Mouse (Mus musculus) embryonic facial prominence, embryonic 13.5 days (tissue): ENCODE measurements around the gene Capzb. TPM values are rescaled to one million over a fixed set of nuclear protein-coding genes. Genes with fewer than 3 reads are reported as not detected.

Experiments used
- ATAC-seq: fragments of 200-750 bp; cut with Nextera tagmentation; 2 replicates; pipeline ENCODE4 v1.8.0; 2017; ENCODE audit warnings: low read depth; ENCODE audit not compliant: insufficient number of reproducible peaks, insufficient read depth, low FRiP score, low TSS enrichment
- H3K27ac ChIP-seq: fragments of 300-500 bp; sonication (generic); 2 replicates; pipeline ENCODE4 v1.5.1; 2015; ENCODE audit warnings: moderate library complexity, mild to moderate bottlenecking, inconsistent platforms
- H3K27me3 ChIP-seq: fragments of 300-500 bp; sonication (generic); 2 replicates; pipeline ENCODE4 v1.6.1; 2015; ENCODE audit warnings: mild to moderate bottlenecking, inconsistent platforms
- H3K36me3 ChIP-seq: fragments of 300-500 bp; sonication (generic); 2 replicates; pipeline ENCODE4 v1.6.1; 2015; ENCODE audit warnings: mild to moderate bottlenecking, inconsistent platforms
- H3K4me1 ChIP-seq: fragments of 300-500 bp; sonication (generic); 2 replicates; pipeline ENCODE4 v1.6.1; 2015; ENCODE audit warnings: inconsistent platforms
- H3K4me2 ChIP-seq: fragments of 300-500 bp; sonication (generic); 2 replicates; pipeline ENCODE4 v1.6.1; 2015; ENCODE audit warnings: moderate library complexity, mild to moderate bottlenecking, inconsistent platforms
- H3K4me3 ChIP-seq: fragments of 300-500 bp; sonication (generic); 2 replicates; pipeline ENCODE4 v1.5.1; 2015; ENCODE audit warnings: mild to moderate bottlenecking, inconsistent platforms
- H3K9ac ChIP-seq: fragments of 300-500 bp; sonication (generic); 2 replicates; pipeline ENCODE4 v1.6.1; 2015; ENCODE audit warnings: mild to moderate bottlenecking, inconsistent platforms
- H3K9me3 ChIP-seq: fragments of 300-500 bp; sonication (generic); 2 replicates; pipeline ENCODE4 v1.6.1; 2016; ENCODE audit warnings: inconsistent platforms
- WGBS: fragments of 180-500 bp; shearing (Covaris S2); methylation state at CpG from one replicate; pipeline ENCODE4 v1.1.7; 2015; ENCODE audit warnings: mixed read lengths; 5-methylcytosine and 5-hydroxymethylcytosine counted together
- polyA plus RNA-seq: library from polyadenylated mRNA; unstranded; fragments of >200 nt; fragmentation: Nextera tagmentation; extraction: Ambion mirVana; gene quantifications from 2 replicates; pipeline ENCODE4 v1.2.1, GENCODE M21; 2015

Gene Capzb
- polyA plus RNA-seq, 1 experiment from 2014 or later = 424 TPM

- Histone ChIP-seq H3K9ac (0 out of 2 replicates have a peak overlapping the region, but pooled peaks have one; percentile 44), H3K27ac (peak overlapping the region; percentile 98), H3K36me3 (peaks cover 53% of the 10 kb centered on the region), H3K27me3 (no peaks in the 10 kb centered on the region), H3K4me2 (peak overlapping the region; percentile 31), H3K4me1 (peaks cover 96% of the 10 kb centered on the region), H3K4me3 (no peak overlapping the region), H3K9me3 (no peaks in the 10 kb centered on the region)
- WGBS = 34% methylated on average over 6 of the region's 6 CpGs
- ATAC-seq = no peak; the same call in 1 of the 2 replicates
These were observed 66.1 kb downstream of the Capzb start for GRCm38 (mm10) chr4:139258621-139259301.

DNA sequence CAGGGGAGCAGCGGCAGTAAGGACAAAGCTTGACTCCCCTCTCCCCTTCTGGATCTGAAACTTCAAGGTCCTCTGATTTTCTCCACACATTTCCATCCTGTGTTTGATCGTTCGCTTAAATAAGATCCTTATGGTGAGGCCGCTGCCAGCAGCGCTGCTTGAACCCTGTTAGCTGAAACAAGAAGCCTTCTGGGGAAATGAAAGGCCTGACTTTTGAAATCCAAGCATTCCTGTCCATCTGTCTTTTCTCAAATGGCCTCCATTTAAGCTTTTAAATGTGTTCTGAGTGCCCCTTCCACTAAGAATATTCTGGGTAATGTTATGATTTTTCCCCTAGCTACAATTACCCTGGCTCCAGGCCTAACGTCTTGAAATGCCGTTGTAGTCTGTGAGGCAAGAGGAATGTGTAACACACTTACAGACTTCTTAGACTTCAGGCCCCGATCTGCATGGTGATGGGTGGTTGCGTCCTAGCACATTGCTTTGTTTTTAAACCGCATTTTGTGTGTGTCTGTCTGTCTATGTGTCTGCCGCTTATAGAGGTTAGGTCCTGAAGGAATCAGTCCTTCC is 66.7 kb downstream of the Capzb start:
- Histone ChIP-seq H3K27me3 (no peaks in the 10 kb centered on the region), H3K9ac (peak overlapping the region; percentile 44; the same call in 1 of the 2 replicates), H3K36me3 (peaks cover 59% of the 10 kb centered on the region), H3K9me3 (no peaks in the 10 kb centered on the region), H3K4me3 (no peak overlapping the region), H3K27ac (peak overlapping the region; percentile 98), H3K4me2 (peak overlapping the region; percentile 31), H3K4me1 (peaks cover 94% of the 10 kb centered on the region)
- ATAC-seq = peak; percentile 45
- 19% methylated on average over 11 of the region's 11 CpGs for WGBS

- Histone ChIP-seq H3K4me3 (no peak overlapping the region), H3K4me2 (no peak overlapping the region), H3K27ac (no peak overlapping the region), H3K9ac (no peak overlapping the region), H3K36me3 (peaks cover 67% of the 10 kb centered on the region), H3K9me3 (no peaks in the 10 kb centered on the region), H3K27me3 (no peaks in the 10 kb centered on the region), H3K4me1 (peaks cover 96% of the 10 kb centered on the region)
- no peak for ATAC-seq
- WGBS = 66% methylated on average over 6 of the region's 6 CpGs
These were observed 70.3 kb downstream of the Capzb start for GRCm38 (mm10) chr4:139262981-139263380.

DNA sequence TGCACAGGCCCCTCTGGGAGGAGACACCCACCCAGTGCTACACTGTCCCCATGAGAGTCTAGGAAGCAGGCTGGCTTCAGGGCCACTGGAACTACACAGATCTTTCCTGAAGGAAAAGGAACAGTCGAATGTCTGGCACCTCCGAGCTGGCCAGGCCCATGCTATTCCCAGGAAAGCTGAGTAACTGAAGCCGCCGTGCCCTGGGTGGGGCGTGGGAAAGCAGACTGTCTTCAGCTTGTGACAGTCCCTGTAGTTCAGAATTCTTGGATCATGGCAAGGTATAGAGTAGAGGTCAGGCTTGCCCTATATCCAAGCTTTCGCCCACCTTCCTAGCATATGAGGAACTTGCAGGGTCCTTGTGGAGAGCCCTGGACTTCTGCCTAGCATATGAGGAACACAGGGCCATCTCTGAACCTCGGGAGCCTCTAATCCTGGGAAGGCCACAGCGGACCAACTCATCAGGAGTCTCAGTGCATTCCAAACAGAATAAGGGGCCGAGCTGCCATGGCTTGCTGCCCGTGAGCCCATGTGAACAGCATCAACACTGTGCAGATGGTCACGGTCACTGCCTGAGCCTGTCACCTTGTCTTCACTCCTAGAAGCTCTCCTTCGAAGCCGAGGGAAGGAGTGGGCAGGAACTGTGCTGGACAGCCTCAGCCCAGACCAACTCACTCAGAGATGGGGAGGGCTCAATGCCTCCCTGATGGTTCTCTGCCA is 73.2 kb downstream of the Capzb start:
- Histone ChIP-seq H3K9me3 (no peaks in the 10 kb centered on the region), H3K27ac (peak overlapping the region; percentile 90), H3K4me2 (no peak overlapping the region), H3K36me3 (peaks cover 62% of the 10 kb centered on the region), H3K9ac (peak overlapping the region; percentile 32; the same call in 1 of the 2 replicates), H3K4me3 (no peak overlapping the region), H3K27me3 (no peaks in the 10 kb centered on the region), H3K4me1 (peaks cover 95% of the 10 kb centered on the region)
- 56% methylated on average over 13 of the region's 13 CpGs for WGBS
- ATAC-seq = no peak

DNA sequence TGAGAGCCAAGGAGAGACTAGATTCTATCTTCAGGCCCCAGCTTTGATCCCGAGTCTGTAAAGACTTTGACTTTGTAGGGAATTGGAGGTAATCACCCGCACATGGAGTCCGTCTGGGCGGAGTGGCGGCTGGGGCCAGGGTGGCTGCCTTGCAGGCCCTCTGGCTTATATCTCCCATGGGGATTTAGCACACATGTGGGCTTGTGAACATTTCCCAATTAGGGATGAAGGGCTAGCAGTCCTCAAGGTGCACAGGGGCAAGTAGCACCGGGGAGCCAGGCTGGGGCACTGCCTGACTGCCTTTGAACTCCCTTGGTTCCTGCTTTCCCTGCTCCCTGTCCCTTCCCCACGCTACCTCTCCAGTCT is 73.8 kb downstream of the Capzb start:
- no peak overlapping the region for H3K9ac ChIP-seq
- no peaks in the 10 kb centered on the region for H3K9me3 ChIP-seq
- peaks cover 59% of the 10 kb centered on the region for H3K36me3 ChIP-seq
- no peak overlapping the region for H3K4me3 ChIP-seq
- H3K4me2 ChIP-seq = no peak overlapping the region
- 28% methylated on average over 7 of the region's 7 CpGs for WGBS
- peak overlapping the region; percentile 90 for H3K27ac ChIP-seq
- no peak for ATAC-seq
- H3K4me1 ChIP-seq = peaks cover 95% of the 10 kb centered on the region
- no peaks in the 10 kb centered on the region for H3K27me3 ChIP-seq

GRCm38 (mm10) chr4:139267335-139267734 is 74.6 kb downstream of the Capzb start:
- Histone ChIP-seq H3K9me3 (no peaks in the 10 kb centered on the region), H3K36me3 (peaks cover 59% of the 10 kb centered on the region), H3K27me3 (no peaks in the 10 kb centered on the region), H3K4me3 (no peak overlapping the region), H3K27ac (peak overlapping the region; percentile 90), H3K4me2 (no peak overlapping the region), H3K9ac (0 out of 2 replicates have a peak overlapping the region, but pooled peaks have one; percentile 32), H3K4me1 (peaks cover 95% of the 10 kb centered on the region)
- no peak for ATAC-seq
- 33% methylated on average over 3 of the region's 3 CpGs for WGBS

GRCm38 (mm10) chr4:139268242-139268641 is 75.5 kb downstream of the Capzb start:
- no peak overlapping the region for H3K9ac ChIP-seq
- ATAC-seq = no peak
- H3K27ac ChIP-seq = peak overlapping the region; percentile 90
- peaks cover 92% of the 10 kb centered on the region for H3K4me1 ChIP-seq
- H3K9me3 ChIP-seq = no peaks in the 10 kb centered on the region
- WGBS = 69% methylated on average over 1 of the region's 1 CpGs
- H3K4me3 ChIP-seq = no peak overlapping the region
- peaks cover 56% of the 10 kb centered on the region for H3K36me3 ChIP-seq
- H3K27me3 ChIP-seq = no peaks in the 10 kb centered on the region
- no peak overlapping the region for H3K4me2 ChIP-seq

GRCm38 (mm10) chr4:139270168-139270567 is 77.5 kb downstream of the Capzb start:
- ATAC-seq = no peak
- WGBS = 36% methylated on average over 3 of the region's 3 CpGs
- Histone ChIP-seq H3K9ac (no peak overlapping the region), H3K4me3 (no peak overlapping the region), H3K4me2 (no peak overlapping the region), H3K27me3 (no peaks in the 10 kb centered on the region), H3K36me3 (peaks cover 56% of the 10 kb centered on the region), H3K27ac (peak overlapping the region; percentile 90), H3K4me1 (peaks cover 88% of the 10 kb centered on the region), H3K9me3 (no peaks in the 10 kb centered on the region)

GRCm38 (mm10) chr4:139271562-139271961 is 78.9 kb downstream of the Capzb start:
- 42% methylated on average over 9 of the region's 9 CpGs for WGBS
- peak overlapping the region; percentile 90 for H3K27ac ChIP-seq
- H3K27me3 ChIP-seq = no peaks in the 10 kb centered on the region
- H3K4me2 ChIP-seq = no peak overlapping the region
- no peak for ATAC-seq
- H3K4me1 ChIP-seq = peaks cover 88% of the 10 kb centered on the region
- peaks cover 49% of the 10 kb centered on the region for H3K36me3 ChIP-seq
- H3K9me3 ChIP-seq = no peaks in the 10 kb centered on the region
- 0 out of 2 replicates have a peak overlapping the region, but pooled peaks have one; percentile 2 for H3K9ac ChIP-seq
- no peak overlapping the region for H3K4me3 ChIP-seq

DNA sequence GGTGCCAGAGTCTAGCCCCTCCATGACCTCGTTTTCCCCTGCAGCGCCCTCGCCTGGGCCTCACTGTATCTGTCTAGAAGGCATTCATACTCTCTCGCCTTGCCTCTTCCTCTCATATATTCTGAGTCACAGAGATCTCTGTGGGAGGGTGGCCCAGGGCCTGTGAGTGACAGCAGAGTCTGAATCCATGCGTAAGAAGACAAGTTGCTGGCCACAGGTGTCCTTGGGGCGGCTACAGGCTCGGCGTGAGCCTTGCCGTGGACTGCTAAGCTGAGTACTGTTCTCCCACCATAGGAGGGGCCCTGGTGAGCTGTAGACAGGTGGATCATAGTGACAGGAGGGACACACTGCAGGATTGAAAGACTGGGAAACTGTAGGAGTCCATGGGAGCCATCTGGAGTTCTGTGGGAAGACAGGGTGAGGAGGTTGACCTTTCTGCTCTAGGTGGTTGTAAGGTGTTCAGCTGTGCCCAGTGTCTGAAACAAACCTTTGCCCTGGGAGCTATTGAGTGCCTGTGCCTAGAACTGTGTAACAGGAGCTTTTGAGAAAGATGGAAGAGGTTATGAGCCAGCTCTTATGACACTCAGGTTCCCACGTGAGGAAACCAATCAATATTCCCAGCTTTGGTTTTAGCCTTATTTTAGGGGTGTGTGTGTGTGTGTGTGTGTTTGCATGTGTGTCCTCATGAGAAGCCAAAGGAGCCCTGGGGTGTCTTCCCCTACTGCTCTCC is 80.4 kb downstream of the Capzb start:
- Histone ChIP-seq H3K4me2 (no peak overlapping the region), H3K27me3 (no peaks in the 10 kb centered on the region), H3K9me3 (no peaks in the 10 kb centered on the region), H3K4me1 (peaks cover 86% of the 10 kb centered on the region), H3K36me3 (peaks cover 57% of the 10 kb centered on the region), H3K4me3 (no peak overlapping the region), H3K9ac (no peak overlapping the region), H3K27ac (no peak overlapping the region)
- ATAC-seq = no peak
- WGBS = 88% methylated on average over 10 of the region's 10 CpGs

- ATAC-seq = no peak
- no peak overlapping the region for H3K4me2 ChIP-seq
- H3K4me1 ChIP-seq = peaks cover 74% of the 10 kb centered on the region
- no peak overlapping the region for H3K9ac ChIP-seq
- H3K27ac ChIP-seq = no peak overlapping the region
- H3K27me3 ChIP-seq = no peaks in the 10 kb centered on the region
- H3K36me3 ChIP-seq = peaks cover 55% of the 10 kb centered on the region
- WGBS = 85% methylated on average over 7 of the region's 7 CpGs
- H3K4me3 ChIP-seq = no peak overlapping the region
- H3K9me3 ChIP-seq = no peaks in the 10 kb centered on the region
These were observed 81.9 kb downstream of the Capzb start for GRCm38 (mm10) chr4:139274573-139274972.
